Mouse (Mus musculus) left cerebral cortex, adult 11 months (tissue): Measurements from ENCODE around the gene Gm9376.
A peak's percentile ranks its signal among the peaks of the same experiment; 100 is the strongest.

Experiments
- DNase-seq: peaks from one replicate; pipeline ENCODE4 v3.0.0; 2022; ENCODE audit warnings: low spot score

The Gm9376 gene

DNA sequence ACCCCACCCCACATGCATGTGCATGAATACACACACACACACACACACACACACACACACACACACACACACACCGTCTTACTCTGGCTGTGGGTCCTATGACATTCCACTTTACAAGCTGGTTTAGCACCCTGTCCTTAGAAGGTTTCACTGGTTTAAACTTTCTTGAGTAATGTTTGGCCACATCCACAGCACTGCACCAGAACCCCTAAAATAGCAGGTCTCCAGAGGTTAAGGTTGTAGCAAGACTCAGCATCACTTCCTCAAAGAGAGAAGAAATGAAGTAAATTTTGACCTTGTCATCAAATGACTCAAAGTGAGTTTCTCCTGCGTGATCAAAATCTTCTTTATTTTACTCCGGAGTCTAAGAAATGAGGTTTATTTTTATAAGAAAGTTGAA lies 15.5 kb downstream of the Gm9376 start:
- DNase-seq = no peak

DNA sequence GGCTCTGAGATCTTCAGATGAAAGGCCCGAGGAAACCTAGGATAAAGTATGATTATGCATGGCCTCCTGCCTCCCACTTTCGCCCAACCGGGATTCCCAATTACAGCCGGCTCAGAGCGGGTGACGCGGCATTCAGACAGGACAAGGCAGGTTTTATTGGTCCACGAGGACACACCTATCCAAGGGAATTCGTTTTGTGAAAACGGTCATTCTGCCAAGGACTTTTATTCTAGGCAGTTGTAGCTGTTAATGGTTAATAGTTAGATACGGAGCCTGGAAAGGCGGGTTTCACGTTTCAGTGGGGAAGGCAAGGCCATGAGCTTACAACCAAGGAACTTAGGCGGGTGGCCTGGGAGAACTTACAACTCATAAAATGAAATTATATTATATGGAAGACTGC lies 16.2 kb downstream of the Gm9376 start:
- no peak for DNase-seq

DNA sequence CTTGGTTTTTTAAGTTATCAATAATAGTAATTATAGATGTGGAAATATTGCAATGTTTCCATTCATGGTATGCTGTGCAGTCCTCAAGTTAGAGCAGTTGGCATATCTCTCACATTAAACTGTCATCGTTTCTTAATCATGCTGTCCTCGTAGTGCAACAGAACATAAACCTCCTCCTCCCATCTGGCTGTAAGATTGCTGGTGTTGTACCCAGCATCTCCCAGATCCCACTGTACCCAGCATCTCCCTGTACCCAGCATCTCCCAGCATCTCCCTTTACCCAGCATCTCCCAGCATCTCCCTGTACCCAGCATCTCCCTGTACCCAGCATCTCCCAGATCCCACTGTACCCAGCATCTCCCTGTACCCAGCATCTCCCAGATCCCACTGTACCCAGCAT lies 19.3 kb downstream of the Gm9376 start:
- no peak for DNase-seq

DNA sequence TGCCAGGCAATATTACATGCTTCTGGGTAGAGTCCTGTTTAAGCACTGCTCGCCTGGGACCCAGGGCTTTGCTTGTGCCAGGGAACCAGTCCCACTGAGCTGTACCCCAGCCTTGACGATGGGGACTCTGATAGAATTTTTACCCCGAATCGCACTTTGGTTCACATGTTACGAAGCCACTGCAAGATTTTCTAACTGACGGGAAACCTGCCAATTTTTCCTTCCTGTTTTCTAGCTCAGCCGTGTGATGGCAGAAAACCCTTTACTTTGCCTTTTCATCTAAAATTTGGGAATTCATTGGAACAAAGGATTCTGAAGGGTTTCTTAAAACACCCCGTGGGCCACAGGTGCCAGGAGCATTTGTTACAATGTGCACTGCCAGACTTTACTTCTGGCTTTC lies 22.4 kb downstream of the Gm9376 start:
- no peak for DNase-seq

DNA sequence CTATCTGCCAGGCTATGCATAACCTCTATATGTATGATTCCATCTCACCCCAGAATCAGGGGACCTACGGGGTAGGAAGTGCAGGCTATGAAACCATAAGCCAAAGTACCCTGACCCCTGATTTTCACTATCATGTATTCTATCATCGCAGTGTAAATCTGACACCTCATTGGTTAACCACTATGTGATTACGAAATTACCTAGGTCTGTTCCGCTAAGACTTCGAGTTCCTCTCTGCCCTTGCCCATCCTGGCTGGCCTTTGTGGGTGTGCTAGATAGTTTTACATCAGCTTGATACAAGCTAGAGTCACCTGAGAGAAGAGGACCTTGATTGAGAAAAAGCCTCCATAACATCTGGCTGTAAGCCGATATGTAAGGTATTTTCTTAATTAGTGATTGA lies 23.2 kb downstream of the Gm9376 start:
- DNase-seq = no peak

DNA sequence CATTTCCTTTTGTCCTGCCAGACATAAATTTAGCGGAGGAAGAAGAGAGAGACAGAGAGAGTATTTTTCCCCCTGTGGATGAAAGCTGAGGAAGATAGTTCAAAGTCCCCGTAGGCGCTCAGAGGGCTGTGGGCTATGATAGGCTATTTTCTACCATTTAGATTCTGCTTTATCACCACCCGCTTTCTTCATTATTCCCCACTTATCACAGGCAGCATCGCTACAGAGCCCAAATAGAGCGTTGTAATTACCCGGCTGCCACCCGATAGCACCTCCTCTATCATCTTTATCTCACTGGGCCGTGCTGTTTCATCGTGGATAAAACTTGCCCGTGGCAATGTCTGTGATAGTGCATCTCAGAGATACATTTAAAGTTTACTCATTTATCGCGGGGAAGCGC lies 35.8 kb downstream of the Gm9376 start:
- no peak for DNase-seq

DNA sequence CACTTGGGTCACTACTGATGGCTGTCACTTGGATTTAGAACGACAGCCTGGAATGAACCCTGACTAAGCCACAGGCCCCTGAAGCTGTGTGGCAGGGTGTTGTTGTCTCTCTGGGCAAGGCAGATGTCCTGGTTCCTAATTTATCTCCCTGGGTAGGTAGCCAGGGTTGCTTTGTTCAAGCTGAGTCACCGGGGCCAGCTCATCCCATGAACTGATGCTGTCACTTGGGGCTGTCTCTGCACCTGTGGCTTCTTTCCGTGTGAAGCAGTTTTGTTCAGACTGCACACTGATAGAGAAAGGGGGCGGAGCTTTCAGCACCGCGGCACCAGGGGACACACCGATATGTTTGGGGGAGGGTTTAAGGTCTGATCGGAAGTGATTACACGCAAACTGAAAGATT lies 37.8 kb downstream of the Gm9376 start:
- DNase-seq = no peak

DNA sequence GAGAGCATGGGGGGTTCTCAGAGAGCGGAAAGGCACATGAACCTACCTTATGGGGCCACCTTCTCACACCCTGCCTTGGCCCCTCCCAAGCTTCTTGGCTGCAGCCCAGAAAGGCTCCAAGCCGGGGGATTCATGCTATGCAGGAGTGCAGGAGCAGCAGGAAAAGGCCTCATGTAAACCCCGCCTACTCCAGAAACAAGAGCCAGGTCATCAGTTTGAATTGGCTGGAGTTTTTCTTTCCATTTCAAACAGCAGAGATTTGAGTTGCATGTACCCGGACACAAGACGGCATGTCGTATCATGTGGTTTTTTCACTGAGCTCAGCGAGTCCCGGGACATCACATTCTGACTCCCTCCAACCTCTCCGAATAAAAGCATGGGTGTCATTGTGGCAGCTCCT lies 39.2 kb downstream of the Gm9376 start:
- DNase-seq = no peak

DNA sequence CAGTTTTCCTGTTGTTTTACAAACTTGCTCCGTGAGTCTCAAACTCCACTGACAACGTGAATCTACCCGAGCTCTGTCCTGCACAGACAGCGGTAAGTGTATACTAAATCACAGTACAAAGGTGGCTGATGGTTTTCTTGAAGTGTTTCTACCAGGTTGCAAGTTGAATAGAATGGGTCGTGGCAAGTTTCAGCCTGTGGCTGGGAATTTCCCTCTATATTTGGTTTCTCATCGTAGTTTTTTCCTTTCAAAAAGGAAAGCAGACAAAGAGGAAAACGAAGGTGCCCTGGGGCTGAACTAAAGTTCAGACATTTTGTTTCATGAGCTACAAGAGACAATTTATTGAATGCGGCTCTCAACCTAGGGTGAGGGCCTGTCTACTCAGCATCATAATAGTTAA lies 40.3 kb downstream of the Gm9376 start:
- no peak for DNase-seq

DNA sequence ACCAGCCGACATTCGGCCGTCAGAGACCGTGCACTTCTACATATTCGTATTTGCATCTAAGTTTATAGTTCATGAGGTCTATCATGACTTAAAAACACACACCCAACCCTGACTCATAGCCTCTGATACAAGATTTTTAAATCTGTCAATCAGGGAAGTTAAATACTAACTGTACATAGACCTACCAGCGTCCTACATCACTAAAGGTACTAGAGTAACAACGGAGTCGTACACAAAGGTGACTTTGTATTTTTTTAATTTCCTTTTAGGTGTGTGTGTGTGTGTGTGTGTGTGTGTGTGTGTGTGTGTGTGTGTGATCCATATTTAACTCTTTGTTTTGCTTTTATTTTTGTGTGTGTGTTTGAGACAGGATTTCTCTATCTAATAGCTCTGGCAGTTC lies 44.9 kb downstream of the Gm9376 start:
- DNase-seq = no peak

DNA sequence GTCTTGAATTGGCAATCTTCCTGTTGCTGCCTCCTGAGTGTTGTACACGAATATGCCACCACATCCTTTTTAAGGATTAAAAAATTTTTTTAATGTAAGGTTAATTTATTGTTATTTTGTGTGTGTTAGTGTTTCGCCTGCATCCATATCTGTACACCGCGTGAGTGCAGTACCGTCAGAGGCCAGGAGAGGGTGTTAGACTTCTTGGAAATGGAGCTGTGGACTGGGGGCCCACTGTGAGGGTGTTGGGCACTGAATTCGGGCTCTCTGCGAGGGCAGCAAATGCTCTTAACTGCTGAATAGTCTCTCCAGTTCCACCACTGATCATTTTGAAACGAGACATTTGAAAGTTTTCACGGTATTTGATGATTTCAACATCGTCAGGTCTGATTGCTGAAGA lies 45.9 kb downstream of the Gm9376 start:
- no peak for DNase-seq

DNA sequence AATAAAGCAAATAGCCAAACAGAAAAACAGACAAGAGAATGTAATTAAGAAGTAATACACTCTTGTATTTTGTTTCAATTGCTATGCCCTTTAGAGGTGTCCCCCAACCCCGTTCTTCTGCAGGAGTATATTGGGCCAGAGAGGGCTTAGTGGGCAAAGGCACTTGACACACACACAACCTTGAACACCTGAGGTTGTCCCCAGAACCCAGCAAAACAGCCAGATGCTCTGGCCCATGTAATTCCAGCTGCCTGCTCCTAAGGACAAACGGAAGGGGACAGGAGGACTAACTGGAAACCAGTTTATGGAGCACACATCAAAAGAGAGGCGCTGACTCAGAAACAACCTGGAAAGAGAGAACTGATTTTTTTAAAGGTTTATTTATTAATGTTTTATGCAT lies 47.2 kb downstream of the Gm9376 start:
- DNase-seq = no peak

DNA sequence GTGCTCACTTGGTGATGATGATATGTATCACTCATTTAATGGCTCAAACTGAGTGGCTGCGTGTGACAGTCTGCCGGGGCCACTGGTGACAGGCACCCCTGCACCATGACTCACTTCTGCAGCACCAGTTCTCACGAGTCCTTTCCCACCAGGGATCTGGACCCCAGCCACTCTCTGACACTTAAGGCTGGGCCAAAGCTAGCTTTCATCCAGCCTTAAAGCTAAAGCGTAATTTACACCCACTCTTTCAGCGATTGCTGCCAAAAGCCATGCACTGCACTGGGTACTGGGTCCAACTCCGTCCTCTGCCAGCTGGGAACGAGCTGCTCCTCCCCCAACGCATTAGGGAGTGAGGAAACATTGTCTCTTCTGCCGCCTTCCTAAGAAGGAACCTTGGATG lies 50.5 kb downstream of the Gm9376 start:
- DNase-seq = peak; percentile 4
